Mouse (Mus musculus) Patski (cell line): ENCODE measurements around the gene Lsm7. TPM values are rescaled to one million over a fixed set of nuclear protein-coding genes. Genes with fewer than 3 reads are reported as not detected.
"Not testable (repeated sequence)": the region's sequence is repeated elsewhere in the genome, so short reads cannot be mapped to it uniquely, and the experiment has no call there.

ENCODE experiments used
- ATAC-seq: fragments of 100-300 bp; one replicate; pipeline ENCODE4 v1.8.0; 2021
- CTCF ChIA-PET: fragments of 350-600 bp; sonication (Branson Sonifier 250); formaldehyde crosslinking; loops from one replicate; lab custom pipeline; 2022; ENCODE audit warnings: inconsistent platforms; lab: Charles Lee
- POLR2A ChIA-PET: fragments of 350-600 bp; sonication (Branson Sonifier 250); formaldehyde crosslinking; loops from one replicate; lab custom pipeline; 2022; ENCODE audit warnings: antibody characterized with exemption, inconsistent platforms; lab: Charles Lee
- DNase-seq: peaks from one replicate; pipeline ENCODE4 v3.0.0-alpha.2; 2011; ENCODE audit warnings: low read depth, low spot score
- H3K27me3 ChIP-seq: fragments of 371-371 bp; one replicate; pipeline ENCODE4 v1.5.1; 2021
- CTCF ChIP-seq: fragments of 100-300 bp; IDR thresholded peaks from one replicate; pipeline ENCODE4 v1.5.1; 2021
- in situ Hi-C: fragments of 300-500 bp; cut with MboI; formaldehyde crosslinking; loops from 3 replicates; pipeline ENCODE4 v1.11.1; 2018; ENCODE audit warnings: low pct_unique_long_range_greater_than_20kb, mixed read lengths
- polyA plus RNA-seq: library from polyadenylated mRNA; unstranded; gene quantifications from one replicate; pipeline ENCODE4 v1.2.3, GENCODE M21; 2021

The Lsm7 gene
- polyA plus RNA-seq, 1 experiment from 2014 or later = 77.8 TPM

GRCm38 (mm10) chr10:80839848-80840247 lies 15.2 kb downstream of the Lsm7 start:
- TF ChIP-seq CTCF = no peak
- ChIA-PET CTCF (no interaction called here), POLR2A (no interaction called here)
- H3K27me3 ChIP-seq = peaks cover 25% of the 10 kb centered on the region
- in situ Hi-C loops = no loop called here
- DNase-seq (no peak), ATAC-seq (no peak)

GRCm38 (mm10) chr10:80838346-80838912 lies 16.6 kb downstream of the Lsm7 start:
- in situ Hi-C loops = no loop called here
- ATAC-seq (no peak), DNase-seq (no peak)
- ChIA-PET POLR2A (no interaction called here), CTCF (no interaction called here)
- peaks cover 13% of the 10 kb centered on the region for H3K27me3 ChIP-seq
- TF ChIP-seq CTCF = no peak

DNA sequence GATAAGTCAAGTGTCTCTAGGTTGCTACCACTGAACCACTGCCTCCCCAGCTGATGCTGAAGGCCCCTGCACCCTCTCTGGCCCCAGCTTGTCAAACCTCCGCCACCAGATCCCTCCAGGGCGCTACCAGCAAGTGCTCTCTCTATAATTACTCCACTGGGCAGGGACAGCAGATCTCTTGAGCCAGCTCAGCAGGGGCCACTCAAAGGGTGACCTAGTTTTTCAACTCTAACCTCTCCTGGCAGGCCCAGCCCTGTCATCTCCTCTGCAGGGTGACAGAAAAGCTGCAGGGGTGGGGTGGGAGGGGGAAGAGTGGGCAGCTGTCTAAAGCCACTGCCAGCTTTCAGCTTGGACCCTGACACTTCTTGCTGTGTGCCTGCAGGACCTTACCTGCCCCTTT lies 17.2 kb downstream of the Lsm7 start:
- no peak for TF ChIP-seq CTCF
- DNase-seq (no peak), ATAC-seq (no peak)
- ChIA-PET CTCF (no interaction called here), POLR2A (no interaction called here)
- in situ Hi-C loops = no loop called here
- peaks cover 7% of the 10 kb centered on the region for H3K27me3 ChIP-seq

- peaks cover 3% of the 10 kb centered on the region for H3K27me3 ChIP-seq
- in situ Hi-C loops = no loop called here
- no peak for ATAC-seq
- TF ChIP-seq CTCF = no peak
- POLR2A ChIA-PET = interaction anchor here (0.6 to 1.3 kb wide), 2 partner anchors 10 to 23 kb away, joined by 3 read pairs; no protein-coding TSS in a partner anchor
- CTCF ChIA-PET = no interaction called here
- no peak for DNase-seq
These were observed 18.0 kb downstream of the Lsm7 start for GRCm38 (mm10) chr10:80836949-80837379.

DNA sequence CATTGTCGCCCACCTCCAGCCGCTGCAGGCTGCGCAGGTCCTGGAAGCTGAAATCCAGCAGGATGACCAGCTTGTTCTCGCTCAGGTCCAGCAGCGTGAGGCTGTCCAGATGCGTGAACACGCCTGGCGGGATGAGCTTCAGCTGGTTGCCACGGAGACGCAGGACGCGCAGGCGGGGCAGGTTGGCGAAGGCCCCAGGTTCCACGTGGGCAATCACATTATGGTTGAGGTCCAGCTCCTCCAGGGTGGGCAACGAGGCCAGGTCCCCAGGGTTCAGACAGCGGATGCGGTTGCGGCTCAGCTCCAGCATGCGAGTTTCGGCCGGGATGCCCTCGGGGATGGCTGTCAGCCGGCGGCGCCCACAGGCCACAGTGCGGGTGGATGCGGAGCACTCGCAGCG lies 19.4 kb downstream of the Lsm7 start:
- ATAC-seq (no peak), DNase-seq (no peak)
- ChIA-PET POLR2A (interaction anchor here (0.9 to 1.3 kb wide), 2 partner anchors 9 to 10 kb away, joined by 3 to 4 read pairs; no protein-coding TSS in a partner anchor), CTCF (interaction anchor here (1.4 kb wide), 1 partner anchor 46 kb away, joined by 4 read pairs; no protein-coding TSS in a partner anchor)
- TF ChIP-seq CTCF = no peak
- no peaks in the 10 kb centered on the region for H3K27me3 ChIP-seq
- in situ Hi-C loops = no loop called here

DNA sequence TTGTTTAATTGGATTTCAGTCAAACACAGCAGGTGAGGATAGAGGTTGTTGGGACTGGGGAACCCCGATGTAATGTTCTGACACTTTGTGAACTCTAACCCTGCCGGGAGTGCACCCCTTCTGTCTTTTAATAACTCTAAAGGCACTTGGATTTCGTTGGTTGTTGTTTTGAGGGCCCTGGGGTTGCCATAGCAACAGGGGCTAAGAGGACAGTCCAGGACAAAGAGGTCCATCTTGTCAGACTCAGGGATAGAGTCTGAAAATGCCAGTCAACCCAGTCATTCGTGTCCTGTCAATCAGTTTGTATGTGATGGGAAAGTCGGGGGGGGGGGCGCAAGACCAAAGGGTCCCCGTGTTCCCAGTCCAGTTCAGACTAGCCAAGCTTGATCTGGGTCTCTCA lies 22.2 kb downstream of the Lsm7 start:
- no peak for DNase-seq
- no peak for TF ChIP-seq CTCF
- H3K27me3 ChIP-seq = no peaks in the 10 kb centered on the region
- in situ Hi-C loops = no loop called here
- POLR2A ChIA-PET = no interaction called here
- no peak for ATAC-seq
- CTCF ChIA-PET = interaction anchor here (1.8 kb wide), 1 partner anchor 42 kb away, joined by 4 read pairs; no protein-coding TSS in a partner anchor

DNA sequence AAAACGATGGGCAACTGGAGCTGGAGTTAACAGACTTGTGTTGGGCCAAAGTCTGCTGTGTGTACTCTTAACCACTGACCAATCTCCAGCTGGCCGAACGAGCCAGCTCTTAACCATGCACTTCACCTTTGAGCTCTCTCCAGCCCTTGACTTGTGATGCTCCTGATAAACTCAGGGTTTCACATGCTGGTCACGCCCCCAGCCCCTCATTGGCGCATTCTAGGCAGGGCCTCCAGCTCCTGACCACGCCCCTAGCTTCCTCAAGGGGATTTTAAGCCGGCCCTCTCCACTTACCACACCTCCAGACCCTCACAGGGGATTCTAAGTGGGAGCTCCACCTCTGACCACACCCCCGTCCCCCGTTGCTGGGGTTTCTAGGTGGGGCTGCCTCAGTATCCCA lies 23.9 kb downstream of the Lsm7 start:
- DNase-seq = no peak
- ChIA-PET POLR2A (interaction anchor here (1.8 kb wide), 1 partner anchor 27 kb away, joined by 8 read pairs; no protein-coding TSS in a partner anchor), CTCF (interaction anchor here (1.1 to 1.8 kb wide), 4 partner anchors 17 to 73 kb away, joined by 3 to 4 read pairs (median 4); no protein-coding TSS in a partner anchor)
- in situ Hi-C loops = no loop called here
- no peaks in the 10 kb centered on the region for H3K27me3 ChIP-seq
- ATAC-seq = no peak
- TF ChIP-seq CTCF = no peak

DNA sequence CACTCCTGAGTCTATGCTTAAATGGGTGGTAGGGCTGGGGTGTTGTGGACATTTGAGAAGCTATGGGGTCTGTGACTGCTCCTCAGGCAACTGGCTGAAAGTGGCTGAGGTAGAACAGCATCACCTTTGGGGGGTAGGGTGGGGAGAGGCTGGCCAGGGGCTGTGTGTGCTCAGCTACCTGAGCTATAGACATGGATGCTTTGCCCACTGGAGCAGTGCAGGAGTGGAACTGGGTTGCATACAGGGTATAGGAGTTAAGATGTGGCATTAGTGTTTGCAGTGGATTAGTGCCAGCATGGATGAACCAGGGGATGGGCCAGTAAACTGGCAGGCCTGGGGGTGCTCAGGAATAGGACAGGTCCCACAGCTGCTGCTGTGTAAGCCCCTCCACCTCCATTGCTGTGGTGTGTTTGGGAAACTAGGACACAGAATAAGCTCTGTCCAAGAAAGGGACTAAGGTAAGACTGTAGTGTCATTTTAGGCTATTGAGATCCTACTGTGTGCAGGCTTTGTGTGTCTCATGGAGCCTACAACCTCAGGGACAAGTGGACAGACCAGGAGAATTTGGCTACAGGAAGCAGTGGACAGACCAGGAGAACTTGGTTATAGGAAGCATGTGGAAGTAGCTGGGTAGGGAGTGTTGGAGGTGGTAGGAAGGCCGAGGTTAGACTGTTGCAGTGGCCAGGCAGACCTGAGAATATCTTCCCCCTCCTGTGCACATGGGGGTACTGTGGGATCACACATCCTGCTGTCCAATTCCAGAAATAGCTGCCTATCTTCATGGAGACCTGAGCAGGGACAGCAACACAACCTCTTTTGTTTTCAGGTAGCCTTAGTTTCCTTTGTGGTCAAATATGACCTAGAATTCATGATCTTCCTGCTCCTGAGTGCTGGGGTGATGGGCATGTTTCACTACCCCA lies 25.4 kb downstream of the Lsm7 start:
- ChIA-PET POLR2A (interaction anchor here (1.0 to 1.8 kb wide), 3 partner anchors 29 to 66 kb away, joined by 3 to 8 read pairs (median 3); no protein-coding TSS in a partner anchor), CTCF (interaction anchor here (1.2 to 1.4 kb wide), 4 partner anchors 38 to 81 kb away, joined by 3 to 4 read pairs (median 3); no protein-coding TSS in a partner anchor)
- in situ Hi-C loops = no loop called here
- H3K27me3 ChIP-seq = no peaks in the 10 kb centered on the region
- DNase-seq (no peak), ATAC-seq (no peak)
- TF ChIP-seq CTCF = no peak

DNA sequence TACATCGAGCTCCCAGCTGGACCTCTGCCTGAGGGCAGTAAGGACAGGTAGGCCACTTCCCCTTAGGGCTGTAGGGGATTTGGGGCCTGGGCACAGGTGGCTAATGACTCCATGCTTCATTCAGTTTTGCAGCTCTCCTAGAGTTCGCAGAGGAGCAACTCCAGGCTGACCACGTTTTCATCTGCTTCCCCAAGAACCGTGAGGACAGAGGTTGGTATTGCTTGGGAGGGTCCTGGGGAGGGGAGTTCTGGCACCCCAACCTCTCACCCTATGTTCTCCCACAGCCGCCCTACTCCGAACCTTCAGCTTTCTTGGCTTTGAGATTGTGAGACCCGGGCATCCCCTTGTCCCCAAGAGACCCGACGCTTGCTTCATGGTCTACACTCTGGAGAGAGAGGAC lies 26.4 kb downstream of the Lsm7 start:
- in situ Hi-C loops = not testable (repeated sequence)

GRCm38 (mm10) chr10:80827870-80828420 lies 27.1 kb downstream of the Lsm7 start:
- H3K27me3 ChIP-seq = no peaks in the 10 kb centered on the region
- DNase-seq (no peak), ATAC-seq (no peak)
- ChIA-PET CTCF (interaction anchor here (1.2 kb wide), 1 partner anchor 15 kb away, joined by 4 read pairs; no protein-coding TSS in a partner anchor), POLR2A (interaction anchor here (0.6 to 0.9 kb wide), 2 partner anchors 15 to 26 kb away, joined by 3 read pairs; no protein-coding TSS in a partner anchor)
- in situ Hi-C loops = no loop called here
- TF ChIP-seq CTCF = no peak

More for the DNA sequence above, 26.4 kb downstream of the Lsm7 start:
- not testable (repeated sequence) for H3K27me3 ChIP-seq, ATAC-seq, DNase-seq
- POLR2A ChIA-PET = interaction anchor here (1.0 kb wide), 1 partner anchor 67 kb away, joined by 3 read pairs; no protein-coding TSS in a partner anchor
- CTCF ChIA-PET = interaction anchor here (1.2 kb wide), 1 partner anchor 14 kb away, joined by 4 read pairs; no protein-coding TSS in a partner anchor
